ENCODE assay signal across 22 mouse cellular contexts in genomic region chr14:57220343-57220742, GRCm38 (mm10).
DNase-seq lines count a peak whose midpoint lies in the region; ATAC-seq lines count a peak whose summit lies in the region.
"Had no signal": no experiment of that assay in that cellular context is flagged by ENCODE, and none has a peak within 500 bp of the region (broad histone marks: within the 10 kb centered on the region; RNA-seq: fewer than 3 reads in every experiment).

No protein-coding gene starts in this region.

- DNase-seq in limb, embryonic 11.5 days (ENCODE audit: low spot score) = peak; percentile 5
- DNase-seq in limb, embryonic 10.5 days (ENCODE audit: low spot score) = no peak
- peak; percentile 92 for DNase-seq in fat pad, adult 2 months (ENCODE audit: extremely low read depth, low read depth, low spot score)
- DNase-seq in gonadal fat pad, adult 2 months (ENCODE audit: low read depth) = peak; percentile 79
- DNase-seq in adipocyte (ENCODE audit: low spot score) = no peak
- DNase-seq: adrenal gland, adult 2 months; adrenal gland, adult 8-10 months; adrenal gland, postnatal 10 days; adrenal gland, postnatal 14 days; adrenal gland, postnatal 25 days; adrenal gland, postnatal 36 days; B cell, adult 2 months; cerebellum, adult 11 months; cerebellum, adult 11-12 months; cerebellum, adult 18-20 months; cerebellum, adult 2 months had no signal

- no peak overlapping the region for H3K4me2 ChIP-seq in limb, embryonic 11.5 days (ENCODE audit: low read depth, severe bottlenecking)
- H3K4me2 ChIP-seq in intestine, embryonic 16.5 days (ENCODE audit: low read depth, low read length) = no peak overlapping the region

- no peaks in the 10 kb centered on the region for H3K27me3 ChIP-seq in limb, embryonic 11.5 days (ENCODE audit: control insufficient read depth, insufficient read depth, low read length)
- H3K27me3 ChIP-seq in limb, embryonic 10.5 days (ENCODE audit: low read depth, poor library complexity, severe bottlenecking) = no peaks in the 10 kb centered on the region
- H3K27me3 ChIP-seq in intestine, embryonic 16.5 days (replicated peaks; ENCODE audit: control insufficient read depth, insufficient read depth, low read length) = no peaks in the 10 kb centered on the region
- H3K27me3 ChIP-seq: CH12.LX had no signal

- H3K9ac ChIP-seq in limb, embryonic 11.5 days (ENCODE audit: low read length) = no peak overlapping the region
- H3K9ac ChIP-seq in intestine, embryonic 16.5 days (ENCODE audit: low read depth, low read length) = no peak overlapping the region

- H3K4me1 ChIP-seq in limb, embryonic 11.5 days (ENCODE audit: control insufficient read depth, insufficient read depth, low read length) = no peaks in the 10 kb centered on the region
- H3K4me1 ChIP-seq in limb, embryonic 10.5 days = peaks cover 5% of the 10 kb centered on the region; the same call in 1 of the 2 replicates
- 0 out of 2 replicates have a peak, but pooled peaks cover 2% of the 10 kb centered on the region for H3K4me1 ChIP-seq in intestine, embryonic 16.5 days (ENCODE audit: control insufficient read depth, insufficient read depth, low read length)

- H3K36me3 ChIP-seq in limb, embryonic 11.5 days (ENCODE audit: control insufficient read depth, insufficient read depth, low read length) = no peaks in the 10 kb centered on the region
- no peaks in the 10 kb centered on the region for H3K36me3 ChIP-seq in limb, embryonic 10.5 days
- H3K36me3 ChIP-seq in intestine, embryonic 16.5 days (ENCODE audit: control insufficient read depth, insufficient read depth, low read length) = no peaks in the 10 kb centered on the region
- H3K36me3 ChIP-seq: G1E had no signal

- no peaks in the 10 kb centered on the region for H3K9me3 ChIP-seq in limb, embryonic 11.5 days (ENCODE audit: control insufficient read depth, low read length)
- no peaks in the 10 kb centered on the region for H3K9me3 ChIP-seq in limb, embryonic 10.5 days (replicated peaks)
- no peaks in the 10 kb centered on the region for H3K9me3 ChIP-seq in intestine, embryonic 16.5 days (ENCODE audit: control insufficient read depth, low read length)
- H3K9me3 ChIP-seq: G1E had no signal

- no peak overlapping the region for H3K4me3 ChIP-seq in limb, embryonic 11.5 days (ENCODE audit: low read depth, low read length)
- no peak overlapping the region for H3K4me3 ChIP-seq in limb, embryonic 10.5 days
- H3K4me3 ChIP-seq in intestine, embryonic 16.5 days (ENCODE audit: low read length) = no peak overlapping the region

- 93% methylated on average over 4 of the region's 4 CpGs for WGBS in limb, embryonic 11.5 days
- WGBS in limb, embryonic 10.5 days = 97% methylated on average over 4 of the region's 4 CpGs
- WGBS in intestine, embryonic 16.5 days = 89% methylated on average over 4 of the region's 4 CpGs

- no peak overlapping the region for H3K27ac ChIP-seq in limb, embryonic 11.5 days (replicated peaks; ENCODE audit: low read depth, low read length)
- H3K27ac ChIP-seq in limb, embryonic 10.5 days = no peak overlapping the region
- no peak overlapping the region for H3K27ac ChIP-seq in intestine, embryonic 16.5 days (ENCODE audit: low read length)

- no peak for ATAC-seq in limb, embryonic 11.5 days (ENCODE audit: insufficient number of reproducible peaks, low FRiP score, low TSS enrichment, low read depth)
- no peak for ATAC-seq in intestine, embryonic 16.5 days
- ATAC-seq: activated CD4-positive, CD25-positive, alpha-beta regulatory T cell, adult 4 months; CD4-positive, CD25-positive, alpha-beta regulatory T cell, adult 4 months; Patski had no signal

Comparison
In these comparisons a context has a peak if more than half of its experiments do, and no peak if none do; other contexts are left out.
1. DNase-seq: peak in limb, embryonic 11.5 days (single experiment), fat pad, adult 2 months (single experiment) and gonadal fat pad, adult 2 months (single experiment); none in limb, embryonic 10.5 days (single experiment) and adipocyte (single experiment).